Mouse (Mus musculus) CH12F3 (cell line): ENCODE data around the gene Gm16253.

Experiments used
- in situ Hi-C: fragments of 300-500 bp; cut with MboI; formaldehyde crosslinking; loops from 2 replicates; pipeline ENCODE4 v1.14.3; 2020; ENCODE audit warnings: low sequenced_read_pairs

Gene Gm16253

GRCm38 (mm10) chr3:96571896-96572698, 4.7 kb upstream of the Gm16253 start:
- in situ Hi-C loops: no loop called here

GRCm38 (mm10) chr3:96573611-96574511, 2.9 kb upstream of the Gm16253 start:
- in situ Hi-C loops: no loop called here

GRCm38 (mm10) chr3:96575272-96575984, 1.4 kb upstream of the Gm16253 start:
- in situ Hi-C loops: no loop called here

GRCm38 (mm10) chr3:96576005-96576658, 652 bp upstream of the Gm16253 start:
- in situ Hi-C loops: no loop called here

GRCm38 (mm10) chr3:96577566-96577965, 782 bp downstream of the Gm16253 start:
- in situ Hi-C loops: no loop called here

GRCm38 (mm10) chr3:96578561-96579238, 1.9 kb downstream of the Gm16253 start:
- in situ Hi-C loops: no loop called here

- in situ Hi-C loops: no loop called here
Observed at GRCm38 (mm10) chr3:96579239-96579750, 2.5 kb downstream of the Gm16253 start.

GRCm38 (mm10) chr3:96579885-96580454, 3.2 kb downstream of the Gm16253 start:
- in situ Hi-C loops: loop anchor here (5.0 kb wide), 1 partner anchor 33 kb away; no protein-coding TSS in a partner anchor

- in situ Hi-C loops: loop anchor here (5.0 kb wide), 1 partner anchor 34 kb away; no protein-coding TSS in a partner anchor
Observed at GRCm38 (mm10) chr3:96581141-96581540, 4.4 kb downstream of the Gm16253 start.

GRCm38 (mm10) chr3:96581771-96582515, 5.2 kb downstream of the Gm16253 start:
- in situ Hi-C loops: loop anchor here (5.0 kb wide), 1 partner anchor 35 kb away; no protein-coding TSS in a partner anchor

GRCm38 (mm10) chr3:96583386-96583785, 6.6 kb downstream of the Gm16253 start:
- in situ Hi-C loops: loop anchor here (5.0 kb wide), 1 partner anchor 36 kb away; no protein-coding TSS in a partner anchor

- in situ Hi-C loops: no loop called here
Observed at GRCm38 (mm10) chr3:96590657-96591056, 13.9 kb downstream of the Gm16253 start.

- in situ Hi-C loops: no loop called here
Observed at GRCm38 (mm10) chr3:96593374-96593773, 16.6 kb downstream of the Gm16253 start.

- in situ Hi-C loops: no loop called here
Observed at GRCm38 (mm10) chr3:96593790-96594560, 17.2 kb downstream of the Gm16253 start, which contains the start of gene Polr3gl. TSS of gene Polr3gl (minus strand) at chr3:96594181.

- in situ Hi-C loops: no loop called here
Observed at GRCm38 (mm10) chr3:96594851-96595250, 18.1 kb downstream of the Gm16253 start.

GRCm38 (mm10) chr3:96595661-96596060, 18.9 kb downstream of the Gm16253 start:
- in situ Hi-C loops: no loop called here

GRCm38 (mm10) chr3:96596228-96596707, 19.5 kb downstream of the Gm16253 start, which contains the start of gene Ankrd34a:
TSS of gene Ankrd34a (plus strand) at chr3:96596636.
- in situ Hi-C loops: no loop called here
